Mouse (Mus musculus) ES-E14 (cell line): Measurements from ENCODE around the gene Slirp.

Source experiments
- HCFC1 ChIP-seq: IDR thresholded peaks from 2 replicates; pipeline ENCODE4 v1.6.1; 2012; ENCODE audit warnings: low read length, inconsistent platforms, borderline replicate concordance; ENCODE audit not compliant: insufficient read depth
- MAFK ChIP-seq: IDR thresholded peaks from 2 replicates; pipeline ENCODE4 v1.6.1; 2014; ENCODE audit warnings: mild to moderate bottlenecking, low read depth, low read length, inconsistent platforms; ENCODE audit not compliant: insufficient read depth

DNA sequence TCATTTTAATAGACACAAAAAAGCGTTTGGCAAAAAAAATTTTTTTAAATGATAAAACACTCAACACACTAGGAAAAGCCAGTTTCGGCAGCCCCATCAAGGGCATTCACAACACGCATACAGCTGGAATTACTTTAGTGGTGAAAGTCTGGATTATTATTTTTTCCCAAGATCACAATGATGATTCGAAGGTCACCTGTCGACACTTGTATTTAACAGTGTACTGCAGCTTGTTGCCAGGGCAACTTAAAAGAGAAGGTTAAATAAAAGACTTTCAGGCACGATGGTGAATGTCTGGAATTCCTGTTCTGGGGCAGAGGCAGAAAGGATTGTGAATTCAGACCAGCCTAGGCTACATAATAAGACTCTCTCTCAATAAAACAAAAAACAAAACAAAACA lies 41.8 kb upstream of the Slirp start:
- TF ChIP-seq MAFK (no peak), HCFC1 (no peak)
